Mouse (Mus musculus) midbrain, embryonic 12.5 days (tissue): ENCODE results near the gene Rpl7a. TPM values are rescaled to one million over a fixed set of nuclear protein-coding genes. Genes with fewer than 3 reads are reported as not detected.

Experiments used
- polyA plus RNA-seq: library from polyadenylated mRNA; unstranded; fragments of >200 nt; fragmentation: Nextera tagmentation; extraction: Ambion mirVana; gene quantifications from 2 replicates; pipeline ENCODE4 v1.2.1, GENCODE M21; 2016

Gene Rpl7a
- polyA plus RNA-seq, 1 experiment from 2014 or later: 488 TPM

Other genes starting within 250 kb of the Rpl7a start
- gene Lcn4, start 239.5 kb upstream of the Rpl7a start, polyA plus RNA-seq: not detected in 2 replicates
- gene Abo, start 45.8 kb upstream of the Rpl7a start, polyA plus RNA-seq: not detected in 2 replicates
- 29.9 and 32.1 TPM in 2 replicates for gene Surf6, start 7.9 kb upstream of the Rpl7a start, polyA plus RNA-seq
- gene Med22, start 87 bp upstream of the Rpl7a start, polyA plus RNA-seq: 125 and 129 TPM in 2 replicates
- gene Surf2, start 5.6 kb downstream of the Rpl7a start, polyA plus RNA-seq: 48.2 and 56.7 TPM in 2 replicates
- gene Surf1, start 5.8 kb downstream of the Rpl7a start, polyA plus RNA-seq: 53.4 and 57.9 TPM in 2 replicates
- 126 and 132 TPM in 2 replicates for gene Surf4, start 23.2 kb downstream of the Rpl7a start, polyA plus RNA-seq
- not detected in 2 replicates for gene Stkld1, start 23.3 kb downstream of the Rpl7a start, polyA plus RNA-seq
- 43.0 and 46.3 TPM in 2 replicates for gene Rexo4, start 53.6 kb downstream of the Rpl7a start, polyA plus RNA-seq
- not detected in 2 replicates for gene Adamts13, start 62.7 kb downstream of the Rpl7a start, polyA plus RNA-seq
- 116 and 126 TPM in 2 replicates for gene Cacfd1, start 99.2 kb downstream of the Rpl7a start, polyA plus RNA-seq
- 2.9 and 3.5 TPM in 2 replicates for gene Slc2a6, start 117.2 kb downstream of the Rpl7a start, polyA plus RNA-seq
- gene Mymk, start 161.4 kb downstream of the Rpl7a start, polyA plus RNA-seq: 0.14 TPM in 1 of 2 replicates, not detected in the other
- gene Adamtsl2, start 168.6 kb downstream of the Rpl7a start, polyA plus RNA-seq: 6.7 and 7.6 TPM in 2 replicates
- gene Fam163b, start 231.7 kb downstream of the Rpl7a start, polyA plus RNA-seq: 0.09 and 0.27 TPM in 2 replicates